Mouse (Mus musculus): ENCODE measurements at regions not wholly inside any gene's neighbourhood (a gene's known extent, or its start where the extent isn't known, plus 50 kb on each side); places are given as distances from the start of the nearest gene placed in this dataset.
A peak's percentile ranks its signal among the peaks of the same experiment; 100 is the strongest.

- DNase-seq (ENCODE audit: low spot score), result no peak
- TF ChIP-seq CTCF (IDR thresholded peaks at IDR 0.05; ENCODE audit: low read depth), result no peak
- TF ChIP-seq EP300 (IDR thresholded peaks at IDR 0.05; ENCODE audit: low read depth), result no peak
- no peaks in the 10 kb centered on the region for H3K4me1 ChIP-seq (ENCODE audit: control insufficient read depth, insufficient read depth)
- no peak overlapping the region for H3K4me3 ChIP-seq (ENCODE audit: low read depth, low read length)
- no peaks in the 10 kb centered on the region for H3K27me3 ChIP-seq (ENCODE audit: control insufficient read depth, insufficient read depth, low read length)
- H3K9ac ChIP-seq (replicated peaks; ENCODE audit: low read depth, low read length), result no peak overlapping the region
- 66% methylated on average over 4 of the region's 4 CpGs for WGBS
- H3K27ac ChIP-seq (ENCODE audit: low read depth), result no peak overlapping the region
- no peak for ATAC-seq (ENCODE audit: insufficient read depth, low read depth)
- no peaks in the 10 kb centered on the region for H3K9me3 ChIP-seq (replicated peaks; ENCODE audit: control insufficient read depth, low read length)
- no peak overlapping the region for H3K4me2 ChIP-seq (ENCODE audit: low read depth, low read length)
- H3K36me3 ChIP-seq (replicated peaks; ENCODE audit: control insufficient read depth, insufficient read depth, low read length), result no peaks in the 10 kb centered on the region
Observed at GRCm38 (mm10) chr2:9669621-9670020, 211.4 kb upstream of the 4930412O13Rik start.

GRCm38 (mm10) chr2:9681691-9682152 lies 199.3 kb upstream of the 4930412O13Rik start:
- H3K4me3 ChIP-seq (ENCODE audit: low read depth, low read length), result no peak overlapping the region
- H3K27me3 ChIP-seq (ENCODE audit: control insufficient read depth, insufficient read depth, low read length), result no peaks in the 10 kb centered on the region
- H3K9me3 ChIP-seq (replicated peaks; ENCODE audit: control insufficient read depth, low read length), result no peaks in the 10 kb centered on the region
- H3K4me1 ChIP-seq (ENCODE audit: control insufficient read depth, insufficient read depth), result no peaks in the 10 kb centered on the region
- H3K36me3 ChIP-seq (replicated peaks; ENCODE audit: control insufficient read depth, insufficient read depth, low read length), result no peaks in the 10 kb centered on the region
- peak overlapping the region; percentile 7; the same call in 1 of the 2 replicates for H3K27ac ChIP-seq (ENCODE audit: low read depth)
- H3K4me2 ChIP-seq (ENCODE audit: low read depth, low read length), result no peak overlapping the region
- no peak overlapping the region for H3K9ac ChIP-seq (replicated peaks; ENCODE audit: low read depth, low read length)
- TF ChIP-seq EP300 (IDR thresholded peaks at IDR 0.05; ENCODE audit: low read depth) (no peak), CTCF (IDR thresholded peaks at IDR 0.05; ENCODE audit: low read depth) (no peak)
- no peak for ATAC-seq (ENCODE audit: insufficient read depth, low read depth)
- 29% methylated on average over 7 of the region's 7 CpGs for WGBS
- DNase-seq (ENCODE audit: low spot score), result peak; percentile 21

- 83% methylated on average over 2 of the region's 2 CpGs for WGBS
- Histone ChIP-seq H3K27ac (ENCODE audit: low read depth) (no peak overlapping the region), H3K9me3 (replicated peaks; ENCODE audit: control insufficient read depth, low read length) (no peaks in the 10 kb centered on the region), H3K4me2 (ENCODE audit: low read depth, low read length) (no peak overlapping the region), H3K36me3 (replicated peaks; ENCODE audit: control insufficient read depth, insufficient read depth, low read length) (no peaks in the 10 kb centered on the region), H3K27me3 (ENCODE audit: control insufficient read depth, insufficient read depth, low read length) (no peaks in the 10 kb centered on the region), H3K4me3 (ENCODE audit: low read depth, low read length) (no peak overlapping the region), H3K9ac (replicated peaks; ENCODE audit: low read depth, low read length) (no peak overlapping the region), H3K4me1 (ENCODE audit: control insufficient read depth, insufficient read depth) (no peaks in the 10 kb centered on the region)
- no peak for ATAC-seq (ENCODE audit: insufficient read depth, low read depth)
- TF ChIP-seq EP300 (IDR thresholded peaks at IDR 0.05; ENCODE audit: low read depth) (no peak), CTCF (IDR thresholded peaks at IDR 0.05; ENCODE audit: low read depth) (no peak)
- no peak for DNase-seq (ENCODE audit: low spot score)
Observed at GRCm38 (mm10) chr2:9683673-9684210, 197.3 kb upstream of the 4930412O13Rik start.

GRCm38 (mm10) chr2:9688176-9688575 lies 192.9 kb upstream of the 4930412O13Rik start:
- no peak overlapping the region for H3K4me2 ChIP-seq (ENCODE audit: low read depth, low read length)
- no peak overlapping the region for H3K27ac ChIP-seq (ENCODE audit: low read depth)
- no peaks in the 10 kb centered on the region for H3K36me3 ChIP-seq (replicated peaks; ENCODE audit: control insufficient read depth, insufficient read depth, low read length)
- no peak overlapping the region for H3K4me3 ChIP-seq (ENCODE audit: low read depth, low read length)
- H3K9ac ChIP-seq (replicated peaks; ENCODE audit: low read depth, low read length), result no peak overlapping the region
- H3K4me1 ChIP-seq (ENCODE audit: control insufficient read depth, insufficient read depth), result no peaks in the 10 kb centered on the region
- H3K27me3 ChIP-seq (ENCODE audit: control insufficient read depth, insufficient read depth, low read length), result no peaks in the 10 kb centered on the region
- TF ChIP-seq CTCF (IDR thresholded peaks at IDR 0.05; ENCODE audit: low read depth) (no peak), EP300 (IDR thresholded peaks at IDR 0.05; ENCODE audit: low read depth) (no peak)
- 65% methylated on average over 7 of the region's 7 CpGs for WGBS
- no peaks in the 10 kb centered on the region for H3K9me3 ChIP-seq (replicated peaks; ENCODE audit: control insufficient read depth, low read length)
- ATAC-seq (ENCODE audit: insufficient read depth, low read depth), result no peak
- no peak for DNase-seq (ENCODE audit: low spot score)

GRCm38 (mm10) chr2:9689518-9689917 lies 191.5 kb upstream of the 4930412O13Rik start:
- ATAC-seq (ENCODE audit: insufficient read depth, low read depth) (no peak), DNase-seq (ENCODE audit: low spot score) (no peak)
- Histone ChIP-seq H3K27ac (ENCODE audit: low read depth) (no peak overlapping the region), H3K27me3 (ENCODE audit: control insufficient read depth, insufficient read depth, low read length) (no peaks in the 10 kb centered on the region), H3K4me1 (ENCODE audit: control insufficient read depth, insufficient read depth) (no peaks in the 10 kb centered on the region), H3K4me3 (ENCODE audit: low read depth, low read length) (no peak overlapping the region), H3K9ac (replicated peaks; ENCODE audit: low read depth, low read length) (no peak overlapping the region), H3K9me3 (replicated peaks; ENCODE audit: control insufficient read depth, low read length) (no peaks in the 10 kb centered on the region), H3K36me3 (replicated peaks; ENCODE audit: control insufficient read depth, insufficient read depth, low read length) (no peaks in the 10 kb centered on the region), H3K4me2 (ENCODE audit: low read depth, low read length) (no peak overlapping the region)
- no peak for TF ChIP-seq EP300 (IDR thresholded peaks at IDR 0.05; ENCODE audit: low read depth)
- no peak for TF ChIP-seq CTCF (IDR thresholded peaks at IDR 0.05; ENCODE audit: low read depth)
- 67% methylated on average over 5 of the region's 5 CpGs for WGBS

GRCm38 (mm10) chr2:9691506-9691905 lies 189.5 kb upstream of the 4930412O13Rik start:
- no peak overlapping the region for H3K9ac ChIP-seq (replicated peaks; ENCODE audit: low read depth, low read length)
- TF ChIP-seq EP300 (IDR thresholded peaks at IDR 0.05; ENCODE audit: low read depth) (no peak), CTCF (IDR thresholded peaks at IDR 0.05; ENCODE audit: low read depth) (no peak)

More at GRCm38 (mm10) chr2:9691506-9691905, 189.5 kb upstream of the 4930412O13Rik start:
- H3K4me1 ChIP-seq (ENCODE audit: control insufficient read depth, insufficient read depth), result no peaks in the 10 kb centered on the region
- no peak overlapping the region for H3K27ac ChIP-seq (ENCODE audit: low read depth)
- no peaks in the 10 kb centered on the region for H3K36me3 ChIP-seq (replicated peaks; ENCODE audit: control insufficient read depth, insufficient read depth, low read length)
- DNase-seq (ENCODE audit: low spot score) (no peak), ATAC-seq (ENCODE audit: insufficient read depth, low read depth) (no peak)
- H3K4me3 ChIP-seq (ENCODE audit: low read depth, low read length), result no peak overlapping the region
- H3K4me2 ChIP-seq (ENCODE audit: low read depth, low read length), result no peak overlapping the region
- 70% methylated on average over 5 of the region's 5 CpGs for WGBS
- no peaks in the 10 kb centered on the region for H3K27me3 ChIP-seq (ENCODE audit: control insufficient read depth, insufficient read depth, low read length)
- H3K9me3 ChIP-seq (replicated peaks; ENCODE audit: control insufficient read depth, low read length), result no peaks in the 10 kb centered on the region
